Mouse (Mus musculus): ENCODE results near the gene Kmt2b.

Gene Kmt2b

GRCm38 (mm10) chr7:30566033-30566432 is 22.5 kb downstream of the Kmt2b start:
- DNase-seq (ENCODE audit: low read depth, low spot score), result no peak

- no peak for DNase-seq (ENCODE audit: low read depth, low spot score)
Measured at GRCm38 (mm10) chr7:30564970-30565571, 23.5 kb downstream of the Kmt2b start, which contains the start of gene Igflr1. TSS of gene Igflr1 (plus strand) at chr7:30565427.

- DNase-seq (ENCODE audit: low read depth, low spot score), result no peak
Measured at GRCm38 (mm10) chr7:30563906-30564280, 24.6 kb downstream of the Kmt2b start.

GRCm38 (mm10) chr7:30563117-30563905 is 25.2 kb downstream of the Kmt2b start, which contains the start of the genes U2af1l4, Gm49396 and Psenen:
TSS of gene U2af1l4 (plus strand) at chr7:30563301.
TSS of gene Gm49396 (plus strand) at chr7:30563344.
TSS of gene Psenen (minus strand) at chr7:30563627.
- peak; percentile 98 for DNase-seq (ENCODE audit: low read depth, low spot score)

GRCm38 (mm10) chr7:30562526-30563116 is 25.9 kb downstream of the Kmt2b start:
- DNase-seq (ENCODE audit: low read depth, low spot score), result no peak

- no peak for DNase-seq (ENCODE audit: low read depth, low spot score)
Measured at GRCm38 (mm10) chr7:30560296-30560695, 28.2 kb downstream of the Kmt2b start.

- peak; percentile 96 for DNase-seq (ENCODE audit: low read depth, low spot score)
Measured at GRCm38 (mm10) chr7:30559443-30559954, 29.0 kb downstream of the Kmt2b start, which contains the start of gene Lin37. TSS of gene Lin37 (minus strand) at chr7:30559838.

GRCm38 (mm10) chr7:30558656-30559442 is 29.7 kb downstream of the Kmt2b start:
- DNase-seq (ENCODE audit: low read depth, low spot score), result no peak

- DNase-seq (ENCODE audit: low read depth, low spot score), result no peak
Measured at GRCm38 (mm10) chr7:30557901-30558514, 30.5 kb downstream of the Kmt2b start.

- no peak for DNase-seq (ENCODE audit: low read depth, low spot score)
Measured at GRCm38 (mm10) chr7:30556894-30557536, 31.5 kb downstream of the Kmt2b start.

- no peak for DNase-seq (ENCODE audit: low read depth, low spot score)
Measured at GRCm38 (mm10) chr7:30553810-30554584, 34.5 kb downstream of the Kmt2b start.

GRCm38 (mm10) chr7:30553021-30553589 is 35.4 kb downstream of the Kmt2b start:
- DNase-seq (ENCODE audit: low read depth, low spot score), result peak; percentile 60

GRCm38 (mm10) chr7:30552102-30553020 is 36.2 kb downstream of the Kmt2b start, which contains the start of the genes Hspb6 and Proser3:
TSS of gene Hspb6 (plus strand) at chr7:30552178.
TSS of gene Proser3 (minus strand) at chr7:30552299.
- peak; percentile 93 for DNase-seq (ENCODE audit: low read depth, low spot score)

- peak; percentile 71 for DNase-seq (ENCODE audit: low read depth, low spot score)
Measured at GRCm38 (mm10) chr7:30551445-30552101, 37.0 kb downstream of the Kmt2b start.

- no peak for DNase-seq (ENCODE audit: low read depth, low spot score)
Measured at GRCm38 (mm10) chr7:30550603-30551002, 37.9 kb downstream of the Kmt2b start.

GRCm38 (mm10) chr7:30549880-30550279 is 38.6 kb downstream of the Kmt2b start:
- no peak for DNase-seq (ENCODE audit: low read depth, low spot score)

- no peak for DNase-seq (ENCODE audit: low read depth, low spot score)
Measured at GRCm38 (mm10) chr7:30544327-30544726, 44.2 kb downstream of the Kmt2b start.

- DNase-seq (ENCODE audit: low read depth, low spot score), result no peak
Measured at GRCm38 (mm10) chr7:30540572-30540971, 48.0 kb downstream of the Kmt2b start.
